ENCODE assay signal across 22 mouse cellular contexts in the genomic region with DNA sequence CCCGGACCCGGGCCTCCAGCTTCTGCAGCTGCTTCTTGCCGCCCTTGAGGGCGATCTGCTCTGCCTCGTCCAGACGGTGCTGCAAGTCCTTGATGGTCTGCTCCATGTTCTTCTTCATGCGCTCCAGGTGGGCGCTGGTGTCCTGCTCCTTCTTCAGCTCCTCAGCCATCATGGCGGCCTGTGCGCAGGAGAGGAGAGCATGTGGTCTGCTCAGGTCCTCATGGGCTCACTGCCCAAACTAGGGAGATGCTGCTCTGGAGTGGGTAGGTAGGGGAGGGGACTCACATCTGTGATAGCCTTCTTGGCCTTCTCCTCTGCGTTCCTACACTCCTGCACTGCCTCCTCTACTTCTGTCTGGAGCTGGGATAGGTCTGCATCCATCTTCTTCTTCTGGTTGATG. TPM values are rescaled to one million over a fixed set of nuclear protein-coding genes. Genes with fewer than 3 reads are reported as not detected.
"Had no signal": no experiment of that assay in that cellular context is flagged by ENCODE, and none has a peak within 500 bp of the region (broad histone marks: within the 10 kb centered on the region; RNA-seq: fewer than 3 reads in every experiment).

No protein-coding gene starts in this region.

RNA-seq across cellular contexts. Expression of a gene that starts 3.9 kb away (rescaled TPM):
- total RNA-seq: layer of hippocampus, adult 8-10 months; layer of hippocampus, postnatal 10 days; layer of hippocampus, postnatal 36 days; left cerebral cortex, adult 2 months; left cerebral cortex, postnatal 10 days; left cerebral cortex, postnatal 36 days; liver, adult 2 months; megakaryocyte progenitor cell, adult 5-6 weeks; megakaryocyte-erythroid progenitor cell, adult 5-6 weeks had no signal
- polyA plus RNA-seq: limb, embryonic 11.5 days; limb, embryonic 14.5 days; liver, adult 2 months; liver, embryonic 13.5 days; liver, embryonic 16.5 days; lung, adult 2 months; lung, embryonic 16.5 days; midbrain, embryonic 11.5 days; midbrain, embryonic 14.5 days; neural tube, embryonic 12.5 days; neural tube, embryonic 15.5 days; stomach, embryonic 14.5 days; stomach, postnatal 0 days; thymus, adult 2 months had no signal

RNA-seq across cellular contexts. Expression of a gene that starts 6.1 kb away (rescaled TPM):
- total RNA-seq: liver, adult 2 months; megakaryocyte progenitor cell, adult 5-6 weeks; megakaryocyte-erythroid progenitor cell, adult 5-6 weeks had no signal

RNA-seq across cellular contexts. Expression of a gene that starts 21.6 kb away (rescaled TPM):
- total RNA-seq: megakaryocyte progenitor cell, adult 5-6 weeks; megakaryocyte-erythroid progenitor cell, adult 5-6 weeks had no signal
- polyA plus RNA-seq: liver, adult 2 months had no signal

RNA-seq across cellular contexts. Expression of a gene that starts 36.7 kb away (rescaled TPM):
- total RNA-seq: liver, adult 2 months; megakaryocyte progenitor cell, adult 5-6 weeks; megakaryocyte-erythroid progenitor cell, adult 5-6 weeks had no signal
- polyA plus RNA-seq: liver, adult 2 months had no signal

RNA-seq across cellular contexts. Expression of a gene that starts 40.3 kb away (rescaled TPM):
- total RNA-seq: layer of hippocampus, postnatal 10 days; layer of hippocampus, postnatal 36 days; left cerebral cortex, adult 2 months; left cerebral cortex, postnatal 10 days; left cerebral cortex, postnatal 36 days; liver, adult 2 months; megakaryocyte progenitor cell, adult 5-6 weeks; megakaryocyte-erythroid progenitor cell, adult 5-6 weeks had no signal
- polyA plus RNA-seq: limb, embryonic 11.5 days; liver, adult 2 months; liver, embryonic 13.5 days; liver, embryonic 16.5 days; lung, adult 2 months; lung, embryonic 16.5 days; midbrain, embryonic 11.5 days; midbrain, embryonic 14.5 days; stomach, embryonic 14.5 days had no signal
